26 mouse cellular contexts compared by ENCODE assay signal in genomic region chr3:84529021-84529420, GRCm38 (mm10). TPM values are rescaled to one million over a fixed set of nuclear protein-coding genes. Genes with fewer than 3 reads are reported as not detected.
DNase-seq lines count a peak whose midpoint lies in the region; ATAC-seq lines count a peak whose summit lies in the region.
"Had no signal": no experiment of that assay in that cellular context is flagged by ENCODE, and none has a peak within 500 bp of the region (broad histone marks: within the 10 kb centered on the region; RNA-seq: fewer than 3 reads in every experiment).

No protein-coding gene starts in this region.

- no peak overlapping the region for H3K27ac ChIP-seq in midbrain, embryonic 10.5 days (replicated peaks)
- H3K27ac ChIP-seq: embryonic facial prominence, embryonic 10.5 days; embryonic facial prominence, embryonic 13.5 days; forebrain, embryonic 13.5 days; heart, embryonic 13.5 days; hindbrain, embryonic 14.5 days; hindbrain, postnatal 0 days had no signal

- 75% methylated on average over 2 of the region's 2 CpGs for WGBS in midbrain, embryonic 10.5 days

- ATAC-seq in inflammation-experienced regulatory T-cells, adult 6 months = no peak
- ATAC-seq: CD4-positive, CD25-positive, alpha-beta regulatory T cell, adult 4 months; forebrain, embryonic 13.5 days; forebrain, embryonic 16.5 days; hindbrain, postnatal 0 days; intestine, postnatal 0 days had no signal

- H3K4me1 ChIP-seq in midbrain, embryonic 10.5 days = no peaks in the 10 kb centered on the region
- H3K4me1 ChIP-seq: embryonic facial prominence, embryonic 10.5 days; embryonic facial prominence, embryonic 13.5 days; forebrain, embryonic 13.5 days had no signal

- H3K36me3 ChIP-seq in midbrain, embryonic 10.5 days = peaks cover 9% of the 10 kb centered on the region

- no peaks in the 10 kb centered on the region for H3K27me3 ChIP-seq in midbrain, embryonic 10.5 days (ENCODE audit: low read depth, poor library complexity, severe bottlenecking)
- H3K27me3 ChIP-seq: embryonic facial prominence, embryonic 13.5 days; forebrain, embryonic 13.5 days; heart, embryonic 13.5 days had no signal

- DNase-seq in cerebellum, adult 11 months = peak; percentile 32
- peak; percentile 32 to 63 for DNase-seq in cerebellum, adult 18-20 months
- DNase-seq in cerebellum, adult 9-10 months = peak; percentile 40
- peak; percentile 53 to 64 for DNase-seq in cerebellum, postnatal 25 days
- DNase-seq in urinary bladder, postnatal 10 days (ENCODE audit: low spot score) = no peak
- no peak for DNase-seq in midbrain, embryonic 10.5 days (ENCODE audit: low spot score)
- no peak for DNase-seq in thymus, postnatal 25 days
- DNase-seq: adrenal gland, adult 2 months; adrenal gland, postnatal 14 days; embryo, embryonic 11 days; gastrocnemius, postnatal 14 days; heart, adult 11 months; heart, postnatal 14 days; heart, postnatal 4 days; kidney, adult 2 months had no signal

- no peak overlapping the region for H3K4me3 ChIP-seq in midbrain, embryonic 10.5 days
- H3K4me3 ChIP-seq: embryonic facial prominence, embryonic 10.5 days; embryonic facial prominence, embryonic 13.5 days; erythroblast, embryonic 14.5 days; forebrain, embryonic 13.5 days; heart, embryonic 13.5 days had no signal

- no peaks in the 10 kb centered on the region for H3K9me3 ChIP-seq in midbrain, embryonic 10.5 days (replicated peaks)
- H3K9me3 ChIP-seq: embryonic facial prominence, embryonic 10.5 days; embryonic facial prominence, embryonic 13.5 days; forebrain, embryonic 13.5 days; heart, embryonic 13.5 days had no signal

RNA-seq across cellular contexts. Expression of gene Fhdc1, which starts 48.8 kb away (rescaled TPM):
- polyA plus RNA-seq in inflammation-experienced regulatory T-cells, adult 6 months (2017; shearing (Covaris generic)) = 1 to 10 TPM in 2 of 3 experiments, under 1 TPM in 1; 0.52 to 1.6 (median 1.3) TPM
- polyA plus RNA-seq in midbrain, embryonic 10.5 days (2016; fragmentation: Nextera tagmentation; extraction: Ambion mirVana) = 2.0 and 2.1 TPM in 2 replicates

RNA-seq across cellular contexts. Expression of gene Arfip1, which starts 53.4 kb away (rescaled TPM):
- 10 to 100 TPM; 39.9 to 47.8 (median 42.4) TPM for polyA plus RNA-seq in inflammation-experienced regulatory T-cells, adult 6 months (2017; shearing (Covaris generic))
- polyA plus RNA-seq in midbrain, embryonic 10.5 days (2016; fragmentation: Nextera tagmentation; extraction: Ambion mirVana) = 32.2 and 33.0 TPM in 2 replicates

Comparison
In these comparisons a context has a peak if more than half of its experiments do, and no peak if none do; other contexts are left out.
1. DNase-seq: peak in cerebellum, adult 11 months (single experiment), cerebellum, adult 18-20 months (2 of 2), cerebellum, adult 9-10 months (single experiment) and cerebellum, postnatal 25 days (2 of 2); none in urinary bladder, postnatal 10 days (single experiment), midbrain, embryonic 10.5 days (single experiment) and thymus, postnatal 25 days (single experiment).